Mouse (Mus musculus): ENCODE measurements around the gene Chgb. TPM values are rescaled to one million over a fixed set of nuclear protein-coding genes. Genes with fewer than 3 reads are reported as not detected.
A peak's percentile ranks its signal among the peaks of the same experiment; 100 is the strongest.

Chgb gene
- total and polyA plus RNA-seq, 2 experiments from 2014 or later = 43.4 to 142 TPM

DNA sequence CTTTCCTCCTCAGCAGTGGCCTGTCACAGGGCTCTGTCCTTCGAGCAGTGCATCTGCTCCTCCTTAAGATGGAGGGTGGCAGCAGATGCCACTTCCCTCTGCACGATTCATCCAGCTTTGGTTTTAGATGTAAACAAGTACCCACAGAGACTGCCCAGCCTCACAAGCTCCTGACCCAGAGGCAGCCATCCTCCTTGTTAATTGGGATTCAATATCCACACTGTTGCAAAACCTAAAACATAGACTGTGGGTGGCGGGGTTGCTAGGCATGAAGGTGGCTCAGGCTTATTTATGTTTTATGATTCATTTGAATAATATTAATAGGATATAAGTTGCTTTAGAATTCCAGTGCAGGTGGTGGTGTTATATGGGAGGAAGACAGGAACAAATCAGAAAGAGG, 35.0 kb upstream of the Chgb start:
- no peaks in the 10 kb centered on the region for H3K27me3 ChIP-seq (ENCODE audit: insufficient read depth, low read length)
- no peak overlapping the region for H3K4me3 ChIP-seq (ENCODE audit: low read depth, low read length)
- no peak overlapping the region for H3K27ac ChIP-seq (ENCODE audit: low read depth, low read length)
- no peak for TF ChIP-seq CTCF (IDR thresholded peaks at IDR 0.05)
- no peak overlapping the region for H3K9ac ChIP-seq (replicated peaks; ENCODE audit: low read length, poor library complexity, severe bottlenecking)
- H3K9me3 ChIP-seq (ENCODE audit: low read length) = no peaks in the 10 kb centered on the region
- no peaks in the 10 kb centered on the region for H3K4me1 ChIP-seq (ENCODE audit: insufficient read depth, low read length)
- DNase-seq (ENCODE audit: low spot score) (no peak), ATAC-seq (ENCODE audit: low FRiP score) (no peak)
- no peak overlapping the region for H3K4me2 ChIP-seq (ENCODE audit: low read depth, low read length, poor library complexity, severe bottlenecking)
- no peaks in the 10 kb centered on the region for H3K36me3 ChIP-seq (ENCODE audit: insufficient read depth, low read length)
- 78% methylated on average over 3 of the region's 3 CpGs for WGBS

DNA sequence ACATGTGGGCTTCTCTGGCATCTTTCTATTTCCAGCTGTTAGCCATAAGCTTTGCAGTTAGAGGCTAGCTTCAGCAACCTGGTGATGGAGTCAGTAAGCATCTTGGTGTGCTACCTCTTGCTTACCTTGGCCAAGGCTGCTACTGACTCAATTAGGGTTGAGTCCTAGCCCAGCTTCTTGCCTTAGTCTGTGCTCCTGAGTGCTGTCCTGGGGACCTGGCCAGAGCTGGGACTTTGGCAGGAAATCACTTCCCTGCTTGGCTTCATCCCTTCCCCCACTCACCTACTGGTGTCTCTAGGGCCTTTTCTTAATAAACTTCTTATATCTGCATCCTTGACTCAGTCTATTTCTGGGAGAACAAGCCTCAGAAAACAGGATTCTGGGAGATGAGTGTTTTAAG, 30.4 kb upstream of the Chgb start:
- Histone ChIP-seq H3K4me2 (ENCODE audit: low read depth, low read length, poor library complexity, severe bottlenecking) (no peak overlapping the region), H3K27ac (ENCODE audit: low read depth, low read length) (no peak overlapping the region), H3K4me1 (ENCODE audit: insufficient read depth, low read length) (no peaks in the 10 kb centered on the region), H3K9me3 (ENCODE audit: low read length) (no peaks in the 10 kb centered on the region), H3K27me3 (ENCODE audit: insufficient read depth, low read length) (no peaks in the 10 kb centered on the region), H3K9ac (replicated peaks; ENCODE audit: low read length, poor library complexity, severe bottlenecking) (no peak overlapping the region), H3K36me3 (ENCODE audit: insufficient read depth, low read length) (no peaks in the 10 kb centered on the region), H3K4me3 (ENCODE audit: low read depth, low read length) (no peak overlapping the region)
- no peak for TF ChIP-seq CTCF (IDR thresholded peaks at IDR 0.05)
- no peak for DNase-seq (ENCODE audit: low spot score)
- ATAC-seq (ENCODE audit: low FRiP score) = no peak

DNA sequence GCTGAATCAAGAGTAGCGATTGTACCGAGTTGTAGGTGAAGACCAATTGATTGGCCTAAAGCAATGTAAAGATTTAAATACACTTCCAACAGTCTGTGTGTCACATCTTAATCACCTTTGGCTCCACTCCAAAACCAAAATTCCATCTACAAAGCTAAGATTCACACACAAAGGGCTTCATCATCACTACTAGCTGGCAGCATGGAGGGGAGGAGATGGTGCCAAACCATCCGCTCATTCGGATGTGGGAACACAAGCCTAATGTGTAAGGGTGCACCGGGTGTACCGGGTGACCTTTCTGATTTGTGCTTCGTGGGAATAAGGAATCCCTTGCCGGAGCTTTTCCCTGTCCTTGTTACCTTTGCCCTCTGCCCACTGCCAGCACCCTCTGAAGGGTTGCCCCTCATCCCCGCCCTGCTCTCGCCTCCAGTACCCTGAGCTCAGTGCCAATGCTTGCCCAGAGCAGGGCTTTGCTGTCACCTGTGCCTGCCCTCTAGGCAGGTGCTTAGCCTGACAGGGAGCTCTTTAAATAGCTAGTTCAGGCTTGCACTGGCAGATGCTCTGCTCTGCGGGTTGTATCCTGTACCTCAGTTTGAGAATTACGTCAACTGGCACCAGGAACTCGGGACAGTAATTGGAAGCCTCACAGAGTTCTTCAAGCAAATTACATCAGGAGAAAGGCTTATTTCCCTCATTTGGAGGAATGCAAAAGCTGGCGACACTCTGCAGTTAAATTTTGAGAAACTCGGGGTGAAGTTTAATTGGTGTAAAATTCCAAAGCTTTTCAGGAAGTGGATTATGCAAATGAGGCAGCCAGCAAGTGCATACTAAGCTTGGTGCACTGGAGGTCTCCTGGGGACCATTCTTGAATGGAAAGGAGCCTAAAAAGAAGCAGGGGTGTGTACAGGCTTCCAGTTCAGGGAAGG, 29.7 kb upstream of the Chgb start:
- no peaks in the 10 kb centered on the region for H3K36me3 ChIP-seq (ENCODE audit: insufficient read depth, low read length)

DNA sequence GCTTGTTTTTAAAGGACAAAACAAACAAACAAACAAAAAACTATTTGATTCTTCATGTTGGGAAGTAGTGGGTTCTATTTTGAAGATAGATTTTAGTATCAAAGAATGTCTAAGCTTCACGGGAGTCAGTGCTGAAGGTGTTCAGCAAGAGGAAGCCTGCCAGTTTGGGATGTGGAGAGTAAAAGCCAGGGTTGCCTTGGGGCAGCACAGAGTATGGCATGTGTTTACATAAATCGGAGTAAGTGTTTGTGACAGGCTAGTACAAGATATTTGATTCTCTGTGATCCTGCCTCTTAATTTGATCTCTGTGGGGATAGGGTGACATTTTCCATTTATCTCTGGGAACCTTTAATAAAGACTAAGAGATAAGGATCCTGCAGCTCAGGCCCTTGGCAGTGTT, 28.7 kb upstream of the Chgb start:
- H3K4me2 ChIP-seq (ENCODE audit: low read depth, low read length, poor library complexity, severe bottlenecking) = no peak overlapping the region
- DNase-seq (ENCODE audit: low spot score) (no peak), ATAC-seq (ENCODE audit: low FRiP score) (no peak)
- no peaks in the 10 kb centered on the region for H3K36me3 ChIP-seq (ENCODE audit: insufficient read depth, low read length)
- no peak overlapping the region for H3K27ac ChIP-seq (ENCODE audit: low read depth, low read length)
- no peak for TF ChIP-seq CTCF (IDR thresholded peaks at IDR 0.05)
- no peak overlapping the region for H3K9ac ChIP-seq (replicated peaks; ENCODE audit: low read length, poor library complexity, severe bottlenecking)
- H3K9me3 ChIP-seq (ENCODE audit: low read length) = no peaks in the 10 kb centered on the region
- WGBS = 64% methylated on average over 2 of the region's 2 CpGs
- no peaks in the 10 kb centered on the region for H3K4me1 ChIP-seq (ENCODE audit: insufficient read depth, low read length)
- no peaks in the 10 kb centered on the region for H3K27me3 ChIP-seq (ENCODE audit: insufficient read depth, low read length)
- H3K4me3 ChIP-seq (ENCODE audit: low read depth, low read length) = no peak overlapping the region

More for the DNA sequence above, 29.7 kb upstream of the Chgb start:
- DNase-seq (ENCODE audit: low spot score) = peak; percentile 58
- Histone ChIP-seq H3K27me3 (ENCODE audit: insufficient read depth, low read length) (no peaks in the 10 kb centered on the region), H3K4me2 (ENCODE audit: low read depth, low read length, poor library complexity, severe bottlenecking) (no peak overlapping the region), H3K9me3 (ENCODE audit: low read length) (no peaks in the 10 kb centered on the region), H3K27ac (ENCODE audit: low read depth, low read length) (no peak overlapping the region), H3K9ac (replicated peaks; ENCODE audit: low read length, poor library complexity, severe bottlenecking) (no peak overlapping the region), H3K4me3 (ENCODE audit: low read depth, low read length) (no peak overlapping the region), H3K4me1 (ENCODE audit: insufficient read depth, low read length) (no peaks in the 10 kb centered on the region)
- WGBS = 53% methylated on average over 15 of the region's 15 CpGs
- no peak for TF ChIP-seq CTCF (IDR thresholded peaks at IDR 0.05)
- peak; percentile 49; the same call in 1 of the 2 replicates for ATAC-seq (ENCODE audit: low FRiP score)

DNA sequence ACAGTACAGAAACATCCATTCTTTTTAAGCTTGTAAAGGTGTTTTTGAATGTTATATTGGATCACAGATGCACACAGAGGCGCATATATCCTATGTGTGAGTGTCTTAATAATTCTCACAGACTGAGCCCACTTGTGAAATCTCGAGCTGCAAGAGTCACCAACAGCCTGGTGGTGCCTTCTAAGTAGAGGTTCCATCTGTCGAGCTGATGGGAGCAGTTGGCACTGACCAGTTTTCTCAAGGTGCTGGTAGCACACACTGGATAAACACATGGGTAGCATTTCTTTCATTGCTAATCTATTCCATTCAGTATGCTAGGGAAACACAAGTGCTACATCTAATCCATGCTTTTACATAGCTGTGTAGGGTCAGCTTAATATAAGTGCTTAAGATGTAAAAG, 27.9 kb upstream of the Chgb start:
- H3K4me2 ChIP-seq (ENCODE audit: low read depth, low read length, poor library complexity, severe bottlenecking) = no peak overlapping the region
- DNase-seq (ENCODE audit: low spot score) (no peak), ATAC-seq (ENCODE audit: low FRiP score) (no peak)
- H3K36me3 ChIP-seq (ENCODE audit: insufficient read depth, low read length) = no peaks in the 10 kb centered on the region
- H3K27ac ChIP-seq (ENCODE audit: low read depth, low read length) = no peak overlapping the region
- H3K27me3 ChIP-seq (ENCODE audit: insufficient read depth, low read length) = no peaks in the 10 kb centered on the region
- H3K4me3 ChIP-seq (ENCODE audit: low read depth, low read length) = no peak overlapping the region
- H3K9me3 ChIP-seq (ENCODE audit: low read length) = no peaks in the 10 kb centered on the region
- H3K9ac ChIP-seq (replicated peaks; ENCODE audit: low read length, poor library complexity, severe bottlenecking) = no peak overlapping the region
- WGBS = 89% methylated on average over 3 of the region's 3 CpGs
- TF ChIP-seq CTCF (IDR thresholded peaks at IDR 0.05) = no peak
- 0 out of 2 replicates have a peak, but pooled peaks cover 4% of the 10 kb centered on the region for H3K4me1 ChIP-seq (ENCODE audit: insufficient read depth, low read length)

DNA sequence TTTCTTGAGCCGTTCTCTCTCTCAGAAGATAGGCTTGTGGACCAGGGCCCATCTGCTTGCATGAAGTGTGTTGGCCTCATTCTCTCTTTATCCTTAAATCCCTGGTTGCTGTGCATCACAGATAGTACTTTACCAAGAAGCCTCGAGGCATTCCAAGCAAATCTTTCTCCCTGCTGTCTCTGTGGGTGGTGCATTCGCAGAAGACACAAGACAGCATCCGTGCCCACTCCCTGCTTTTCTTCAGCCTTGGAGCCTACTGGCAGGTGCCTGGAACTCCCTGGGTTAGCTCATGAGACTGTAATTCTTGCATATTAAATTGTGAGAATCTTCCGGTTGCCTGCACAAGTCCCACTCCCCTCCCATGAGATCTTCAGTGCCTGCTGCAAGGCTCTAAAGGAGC, 23.2 kb upstream of the Chgb start:
- ATAC-seq (ENCODE audit: low FRiP score) (no peak), DNase-seq (ENCODE audit: low spot score) (peak; percentile 24)
- WGBS = 44% methylated on average over 5 of the region's 5 CpGs

More for the DNA sequence above, 23.2 kb upstream of the Chgb start:
- Histone ChIP-seq H3K4me3 (ENCODE audit: low read depth, low read length) (no peak overlapping the region), H3K4me2 (ENCODE audit: low read depth, low read length, poor library complexity, severe bottlenecking) (no peak overlapping the region), H3K4me1 (ENCODE audit: insufficient read depth, low read length) (0 out of 2 replicates have a peak, but pooled peaks cover 4% of the 10 kb centered on the region), H3K9me3 (ENCODE audit: low read length) (no peaks in the 10 kb centered on the region), H3K36me3 (ENCODE audit: insufficient read depth, low read length) (no peaks in the 10 kb centered on the region), H3K27me3 (ENCODE audit: insufficient read depth, low read length) (no peaks in the 10 kb centered on the region), H3K9ac (replicated peaks; ENCODE audit: low read length, poor library complexity, severe bottlenecking) (no peak overlapping the region), H3K27ac (ENCODE audit: low read depth, low read length) (no peak overlapping the region)
- TF ChIP-seq CTCF (IDR thresholded peaks at IDR 0.05) = no peak

All from midbrain, postnatal 0 days (tissue).